Mouse (Mus musculus): Measurements from ENCODE around the gene Hes3. TPM values are rescaled to one million over a fixed set of nuclear protein-coding genes. Genes with fewer than 3 reads are reported as not detected.

Hes3 gene
- total and polyA plus RNA-seq, 3 experiments = not detected

- intact Hi-C loops (cut with DNase I) = loop anchor here (2.0 kb wide), 2 partner anchors 25 to 57 kb away; no protein-coding TSS in a partner anchor
- peak overlapping the region; percentile 68 for H3K27ac ChIP-seq
- TF ChIP-seq CTCF (IDR thresholded peaks at IDR 0.05) = no peak
- no peak for TF ChIP-seq EP300 (IDR thresholded peaks at IDR 0.05; ENCODE audit: insufficient read depth, low read depth, low read length)
- no peak for TF ChIP-seq POLR2A (IDR thresholded peaks at IDR 0.05; ENCODE audit: insufficient read depth, low read depth, low read length)
- peaks cover 24% of the 10 kb centered on the region for H3K4me1 ChIP-seq (ENCODE audit: control insufficient read depth, insufficient read depth, low read length)
- H3K4me3 ChIP-seq = no peak overlapping the region
- 55% methylated on average over 7 of the region's 7 CpGs for WGBS
- no peaks in the 10 kb centered on the region for H3K27me3 ChIP-seq (ENCODE audit: control insufficient read depth, insufficient read depth, low read length)
- DNase-seq = peak in 1 of 2 experiments; percentile 36
- no peaks in the 10 kb centered on the region for H3K36me3 ChIP-seq (ENCODE audit: control insufficient read depth, insufficient read depth, low read length)
- no peaks in the 10 kb centered on the region for H3K79me2 ChIP-seq (replicated peaks; ENCODE audit: control insufficient read depth, insufficient read depth, low read length)
- H3K9ac ChIP-seq (ENCODE audit: low read depth, low read length) = no peak overlapping the region
Measured at GRCm38 (mm10) chr4:152272006-152272405, 19.5 kb downstream of the Hes3 start.

- intact Hi-C loops (cut with DNase I) = no loop called here
- no peaks in the 10 kb centered on the region for H3K27me3 ChIP-seq (ENCODE audit: control insufficient read depth, insufficient read depth, low read length)
- DNase-seq = no peak
- WGBS = 91% methylated on average over 11 of the region's 11 CpGs
- no peaks in the 10 kb centered on the region for H3K79me2 ChIP-seq (replicated peaks; ENCODE audit: control insufficient read depth, insufficient read depth, low read length)
- H3K4me1 ChIP-seq (ENCODE audit: control insufficient read depth, insufficient read depth, low read length) = peaks cover 24% of the 10 kb centered on the region
- TF ChIP-seq POLR2A (IDR thresholded peaks at IDR 0.05; ENCODE audit: insufficient read depth, low read depth, low read length) (no peak), CTCF (IDR thresholded peaks at IDR 0.05) (no peak), EP300 (IDR thresholded peaks at IDR 0.05; ENCODE audit: insufficient read depth, low read depth, low read length) (no peak)
- H3K4me3 ChIP-seq = no peak overlapping the region
- H3K9ac ChIP-seq (ENCODE audit: low read depth, low read length) = no peak overlapping the region
- H3K27ac ChIP-seq = peak overlapping the region; percentile 68
- no peaks in the 10 kb centered on the region for H3K36me3 ChIP-seq (ENCODE audit: control insufficient read depth, insufficient read depth, low read length)
Measured at GRCm38 (mm10) chr4:152271334-152271733, 20.1 kb downstream of the Hes3 start.

GRCm38 (mm10) chr4:152270599-152270998, 20.9 kb downstream of the Hes3 start:
- TF ChIP-seq POLR2A (IDR thresholded peaks at IDR 0.05; ENCODE audit: insufficient read depth, low read depth, low read length) (no peak), EP300 (IDR thresholded peaks at IDR 0.05; ENCODE audit: insufficient read depth, low read depth, low read length) (no peak)
- Histone ChIP-seq H3K79me2 (replicated peaks; ENCODE audit: control insufficient read depth, insufficient read depth, low read length) (no peaks in the 10 kb centered on the region), H3K27me3 (ENCODE audit: control insufficient read depth, insufficient read depth, low read length) (no peaks in the 10 kb centered on the region), H3K9ac (ENCODE audit: low read depth, low read length) (no peak overlapping the region), H3K4me3 (no peak overlapping the region), H3K36me3 (ENCODE audit: control insufficient read depth, insufficient read depth, low read length) (no peaks in the 10 kb centered on the region), H3K4me1 (ENCODE audit: control insufficient read depth, insufficient read depth, low read length) (peaks cover 27% of the 10 kb centered on the region), H3K27ac (peak overlapping the region; percentile 43)
- intact Hi-C loops (cut with DNase I) = no loop called here
- DNase-seq = peak in 1 of 2 experiments; percentile 46
- WGBS = 67% methylated on average over 9 of the region's 9 CpGs

- WGBS = 92% methylated on average over 13 of the region's 13 CpGs
- no peak overlapping the region; the same call in 1 of the 2 replicates for H3K27ac ChIP-seq
- no peak overlapping the region for H3K9ac ChIP-seq (ENCODE audit: low read depth, low read length)
- intact Hi-C loops (cut with DNase I) = no loop called here
- peaks cover 27% of the 10 kb centered on the region for H3K4me1 ChIP-seq (ENCODE audit: control insufficient read depth, insufficient read depth, low read length)
- H3K36me3 ChIP-seq (ENCODE audit: control insufficient read depth, insufficient read depth, low read length) = no peaks in the 10 kb centered on the region
- no peaks in the 10 kb centered on the region for H3K79me2 ChIP-seq (replicated peaks; ENCODE audit: control insufficient read depth, insufficient read depth, low read length)
- H3K27me3 ChIP-seq (ENCODE audit: control insufficient read depth, insufficient read depth, low read length) = no peaks in the 10 kb centered on the region
- H3K4me3 ChIP-seq = no peak overlapping the region
- no peak for TF ChIP-seq CTCF (IDR thresholded peaks at IDR 0.05)
- TF ChIP-seq EP300 (IDR thresholded peaks at IDR 0.05; ENCODE audit: insufficient read depth, low read depth, low read length) = no peak
- no peak for TF ChIP-seq POLR2A (IDR thresholded peaks at IDR 0.05; ENCODE audit: insufficient read depth, low read depth, low read length)
- no peak for DNase-seq
Measured at GRCm38 (mm10) chr4:152269967-152270366, 21.5 kb downstream of the Hes3 start.

GRCm38 (mm10) chr4:152267748-152268369, 23.6 kb downstream of the Hes3 start:
- DNase-seq = peak; percentile 63 to 78
- no peaks in the 10 kb centered on the region for H3K27me3 ChIP-seq (ENCODE audit: control insufficient read depth, insufficient read depth, low read length)
- no peaks in the 10 kb centered on the region for H3K79me2 ChIP-seq (replicated peaks; ENCODE audit: control insufficient read depth, insufficient read depth, low read length)
- H3K36me3 ChIP-seq (ENCODE audit: control insufficient read depth, insufficient read depth, low read length) = no peaks in the 10 kb centered on the region
- H3K4me3 ChIP-seq = no peak overlapping the region
- TF ChIP-seq EP300 (IDR thresholded peaks at IDR 0.05; ENCODE audit: insufficient read depth, low read depth, low read length) = no peak
- TF ChIP-seq POLR2A (IDR thresholded peaks at IDR 0.05; ENCODE audit: insufficient read depth, low read depth, low read length) = no peak
- no peak for TF ChIP-seq CTCF (IDR thresholded peaks at IDR 0.05)
- WGBS = 64% methylated on average over 13 of the region's 13 CpGs
- H3K27ac ChIP-seq = peak overlapping the region; percentile 13
- H3K9ac ChIP-seq (ENCODE audit: low read depth, low read length) = no peak overlapping the region
- intact Hi-C loops (cut with DNase I) = no loop called here
- H3K4me1 ChIP-seq (ENCODE audit: control insufficient read depth, insufficient read depth, low read length) = peaks cover 24% of the 10 kb centered on the region

GRCm38 (mm10) chr4:152266236-152266895, 25.1 kb downstream of the Hes3 start:
- H3K36me3 ChIP-seq (ENCODE audit: control insufficient read depth, insufficient read depth, low read length) = no peaks in the 10 kb centered on the region
- 38% methylated on average over 10 of the region's 10 CpGs for WGBS
- H3K4me1 ChIP-seq (ENCODE audit: control insufficient read depth, insufficient read depth, low read length) = peaks cover 21% of the 10 kb centered on the region
- DNase-seq = peak; percentile 56 to 67
- no peak overlapping the region for H3K4me3 ChIP-seq
- intact Hi-C loops (cut with DNase I) = no loop called here
- peak overlapping the region; percentile 40 for H3K27ac ChIP-seq
- H3K27me3 ChIP-seq (ENCODE audit: control insufficient read depth, insufficient read depth, low read length) = no peaks in the 10 kb centered on the region
- no peaks in the 10 kb centered on the region for H3K79me2 ChIP-seq (replicated peaks; ENCODE audit: control insufficient read depth, insufficient read depth, low read length)
- TF ChIP-seq POLR2A (IDR thresholded peaks at IDR 0.05; ENCODE audit: insufficient read depth, low read depth, low read length) (no peak), EP300 (IDR thresholded peaks at IDR 0.05; ENCODE audit: insufficient read depth, low read depth, low read length) (no peak), CTCF (IDR thresholded peaks at IDR 0.05) (no peak)
- H3K9ac ChIP-seq (ENCODE audit: low read depth, low read length) = no peak overlapping the region
